Mouse (Mus musculus) MEL (cell line): Measurements from ENCODE around the gene Tbc1d30. TPM values are rescaled to one million over a fixed set of nuclear protein-coding genes. Genes with fewer than 3 reads are reported as not detected.
A peak's percentile ranks its signal among the peaks of the same experiment; 100 is the strongest.

Experiments used
- DNase-seq: peaks from one replicate; pipeline ENCODE4 v3.0.0; 2011; ENCODE audit warnings: low read depth, low spot score
- H3K27ac ChIP-seq: 2 replicates; pipeline ENCODE4 v1.5.1; 2012; ENCODE audit warnings: low read depth, mild to moderate bottlenecking, control low read depth, low read length, moderate library complexity; ENCODE audit not compliant: control insufficient read depth
- H3K27me3 ChIP-seq, 2 experiments: fragments of 150-350 bp in 1 of 2; sonication (generic) in 1 of 2; 2 replicates each; pipeline ENCODE4 v1.6.1; 2012; ENCODE audit warnings: low read length in 2 of 2, mild to moderate bottlenecking in 2 of 2, improper control_type of control experiment in 1 of 2, moderate library complexity in 1 of 2; ENCODE audit not compliant: insufficient read depth in 2 of 2, control insufficient read depth in 1 of 2
- H3K36me3 ChIP-seq, 2 experiments: 2 replicates each; pipeline ENCODE4 v1.6.1; 2012 to 2014; ENCODE audit warnings: low read length in 2 of 2, improper control_type of control experiment in 1 of 2, inconsistent platforms in 1 of 2, mild to moderate bottlenecking in 1 of 2; ENCODE audit not compliant: insufficient read depth in 2 of 2, control insufficient read depth in 1 of 2
- H3K4me1 ChIP-seq, 2 experiments: fragments of 150-350 bp in 1 of 2; sonication (generic) in 1 of 2; 2 replicates each; pipeline ENCODE4 v1.6.1; 2012; ENCODE audit warnings: low read length in 2 of 2, improper control_type of control experiment in 1 of 2, mild to moderate bottlenecking in 1 of 2; ENCODE audit not compliant: insufficient read depth in 2 of 2, control insufficient read depth in 1 of 2
- H3K4me3 ChIP-seq, 2 experiments: fragments of 150-350 bp in 1 of 2; sonication (generic) in 1 of 2; 2 replicates each; pipeline ENCODE4 v1.5.1; 2012; ENCODE audit warnings: low read depth in 2 of 2, low read length in 2 of 2, mild to moderate bottlenecking in 2 of 2, moderate library complexity in 2 of 2, control low read depth in 1 of 2, improper control_type of control experiment in 1 of 2; ENCODE audit not compliant: control insufficient read depth in 1 of 2, insufficient read depth in 1 of 2
- H3K79me2 ChIP-seq: 2 replicates; pipeline ENCODE4 v1.6.1; 2012; ENCODE audit warnings: mild to moderate bottlenecking, low read length, moderate library complexity; ENCODE audit not compliant: control insufficient read depth, poor library complexity, insufficient read depth
- H3K9ac ChIP-seq: 2 replicates; pipeline ENCODE4 v1.6.1; 2012; ENCODE audit warnings: low read depth, mild to moderate bottlenecking, control low read depth, low read length, moderate library complexity; ENCODE audit not compliant: control insufficient read depth, poor library complexity, severe bottlenecking
- H3K9me3 ChIP-seq: fragments of 150-350 bp; sonication (generic); replicated peaks from 2 replicates; pipeline ENCODE4 v1.6.1; 2012; ENCODE audit warnings: mild to moderate bottlenecking, low read length, improper control_type of control experiment, moderate library complexity; ENCODE audit not compliant: insufficient read depth
- CTCF ChIP-seq, 3 experiments: IDR thresholded peaks in 2 of 3; conservative IDR thresholded peaks in 1 of 3; 2 replicates each; pipeline ENCODE4 v1.5.1; 2011 to 2012; ENCODE audit warnings: low read length in 3 of 3, low read depth in 2 of 3, mild to moderate bottlenecking in 2 of 3, improper control_type of control experiment in 1 of 3, inconsistent platforms in 1 of 3, mixed read lengths in 1 of 3, moderate library complexity in 1 of 3; ENCODE audit not compliant: control insufficient read depth in 1 of 3, insufficient read depth in 1 of 3, poor library complexity in 1 of 3, severe bottlenecking in 1 of 3
- GABPA ChIP-seq: IDR thresholded peaks from 2 replicates; pipeline ENCODE4 v1.6.1; 2012; ENCODE audit warnings: low read depth, mild to moderate bottlenecking, inconsistent platforms, low read length, improper control_type of control experiment, moderate library complexity
- HCFC1 ChIP-seq: IDR thresholded peaks from 2 replicates; pipeline ENCODE4 v1.6.1; 2012; ENCODE audit warnings: low read depth, mild to moderate bottlenecking, inconsistent platforms, low read length, improper control_type of control experiment, moderate library complexity
- MAFK ChIP-seq: IDR thresholded peaks from 2 replicates; pipeline ENCODE4 v1.6.1; 2011; ENCODE audit warnings: low read depth, mild to moderate bottlenecking, low read length, improper control_type of control experiment, borderline replicate concordance
- MXI1 ChIP-seq: IDR thresholded peaks from 2 replicates; pipeline ENCODE4 v1.6.1; 2011; ENCODE audit warnings: mild to moderate bottlenecking, low read depth, low read length, improper control_type of control experiment
- NELFE ChIP-seq: IDR thresholded peaks from 2 replicates; pipeline ENCODE4 v1.6.1; 2011; ENCODE audit warnings: low read depth, low read length, improper control_type of control experiment
- NRF1 ChIP-seq: IDR thresholded peaks from 2 replicates; pipeline ENCODE4 v1.6.1; 2014; ENCODE audit warnings: low read depth, mild to moderate bottlenecking, inconsistent platforms, low read length, improper control_type of control experiment, moderate library complexity; ENCODE audit not compliant: poor library complexity, insufficient read depth, severe bottlenecking
- POLR2AphosphoS2 ChIP-seq: IDR thresholded peaks from 2 replicates; pipeline ENCODE4 v1.6.1; 2011; ENCODE audit warnings: low read length, improper control_type of control experiment
- RAD21 ChIP-seq: IDR thresholded peaks from 2 replicates; pipeline ENCODE4 v1.6.1; 2011; ENCODE audit warnings: mild to moderate bottlenecking, low read depth, low read length, improper control_type of control experiment
- SMC3 ChIP-seq: IDR thresholded peaks from 2 replicates; pipeline ENCODE4 v1.6.1; 2011; ENCODE audit warnings: low read depth, low read length, improper control_type of control experiment
- TCF12 ChIP-seq: IDR thresholded peaks from 2 replicates; pipeline ENCODE4 v1.6.1; 2014; ENCODE audit warnings: low read depth, mild to moderate bottlenecking, inconsistent platforms, low read length, improper control_type of control experiment, moderate library complexity
- ZMIZ1 ChIP-seq: IDR thresholded peaks from 2 replicates; pipeline ENCODE4 v1.6.1; 2012; ENCODE audit warnings: low read depth, mild to moderate bottlenecking, inconsistent platforms, low read length, improper control_type of control experiment, moderate library complexity
- polyA plus RNA-seq, 2 experiments: library from polyadenylated mRNA; stranded (reverse) in 1 of 2; unstranded in 1 of 2; fragments of >175 nt in 1 of 2; fragments of >200 nt in 1 of 2; gene quantifications; 2 replicates each; pipeline versions ENCODE4 v1.2.1 to v1.2.4; 2012; ENCODE audit warnings: low replicate concordance in 2 of 2, low read depth in 1 of 2; ENCODE audit not compliant: insufficient read length in 2 of 2, insufficient read depth in 1 of 2, missing spikeins in 1 of 2
- total RNA-seq: library from RNA; depleted of rRNA; stranded (reverse); fragments of 300-350 nt; gene quantifications from 2 replicates; pipeline ENCODE4 v1.2.3, GENCODE M21; 2012

The Tbc1d30 gene
- total and polyA plus RNA-seq, 3 experiments = 0.35 to 2.1 TPM; not detected in 1

DNA sequence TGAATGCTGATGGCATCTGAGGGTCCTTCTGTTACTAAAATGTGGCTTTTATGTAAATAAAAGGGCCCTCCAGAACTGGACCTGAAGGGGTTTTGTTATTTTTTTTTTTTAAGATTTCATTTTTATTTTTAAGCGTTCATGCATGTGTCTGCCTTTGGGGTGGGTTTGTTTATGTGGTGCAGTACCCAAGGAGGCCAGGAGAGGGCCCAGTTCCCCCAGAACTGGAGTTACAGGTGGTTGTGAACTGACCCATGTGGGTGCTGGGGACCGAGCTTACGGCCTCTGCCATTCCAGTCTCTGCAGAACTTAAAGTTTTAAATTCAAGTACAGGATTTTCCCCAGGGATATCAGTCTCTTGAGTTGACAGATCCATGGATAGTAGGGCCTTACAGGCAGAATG lies 28.3 kb upstream of the Tbc1d30 start:
- H3K9ac ChIP-seq = no peak overlapping the region
- no peaks in the 10 kb centered on the region; the same call in 1 of the 2 replicates for H3K79me2 ChIP-seq
- TF ChIP-seq SMC3 (peak; percentile 41), HCFC1 (no peak), RAD21 (peak; percentile 35), CTCF (IDR thresholded peaks at IDR 0.05 in 2 of 3, conservative IDR thresholded peaks at IDR 0.05 in 1 of 3; ENCODE audit: control insufficient read depth in 1 of 3, insufficient read depth in 1 of 3, low read depth in 2 of 3, low read length in 3 of 3, poor library complexity in 1 of 3, severe bottlenecking in 1 of 3) (peak; percentile 36 to 53 (median 50)), NRF1 (no peak)
- peak; percentile 28 for DNase-seq
- H3K4me1 ChIP-seq = peaks cover 5 to 17% of the 10 kb centered on the region in 2 experiments; a peak in 2 of 4 replicates
- no peaks in the 10 kb centered on the region for H3K9me3 ChIP-seq
- H3K4me3 ChIP-seq = no peak overlapping the region
- H3K27ac ChIP-seq = no peak overlapping the region
- no peaks in the 10 kb centered on the region for H3K27me3 ChIP-seq
- peaks cover 5 to 14% of the 10 kb centered on the region in 2 experiments for H3K36me3 ChIP-seq

GRCm38 (mm10) chr10:121376530-121377271 lies 25.6 kb upstream of the Tbc1d30 start:
- peaks cover 8 to 18% of the 10 kb centered on the region in 2 experiments for H3K36me3 ChIP-seq
- H3K27me3 ChIP-seq = no peaks in the 10 kb centered on the region
- H3K9me3 ChIP-seq = no peaks in the 10 kb centered on the region
- H3K4me3 ChIP-seq = no peak overlapping the region
- H3K9ac ChIP-seq = no peak overlapping the region
- DNase-seq = no peak
- peak overlapping the region; percentile 99; the same call in 1 of the 2 replicates for H3K27ac ChIP-seq
- no peaks in the 10 kb centered on the region; the same call in 1 of the 2 replicates for H3K79me2 ChIP-seq
- H3K4me1 ChIP-seq = peaks cover 5 to 24% of the 10 kb centered on the region in 2 experiments; a peak in 2 of 4 replicates
- TF ChIP-seq MXI1 = no peak
- TF ChIP-seq TCF12 = no peak
- no peak for TF ChIP-seq MAFK
- no peak for TF ChIP-seq CTCF (IDR thresholded peaks at IDR 0.05 in 2 of 3, conservative IDR thresholded peaks at IDR 0.05 in 1 of 3; ENCODE audit: control insufficient read depth in 1 of 3, insufficient read depth in 1 of 3, low read depth in 2 of 3, low read length in 3 of 3, poor library complexity in 1 of 3, severe bottlenecking in 1 of 3)
- no peak for TF ChIP-seq GABPA
- no peak for TF ChIP-seq NELFE
- no peak for TF ChIP-seq POLR2AphosphoS2
- TF ChIP-seq RAD21 = no peak
- TF ChIP-seq ZMIZ1 = no peak
